Mouse (Mus musculus): ENCODE measurements around the gene Gm4707. TPM values are rescaled to one million over a fixed set of nuclear protein-coding genes. Genes with fewer than 3 reads are reported as not detected.

Gene Gm4707
- polyA plus RNA-seq, 1 experiment from 2014 or later = 1.5 TPM

- H3K27me3 ChIP-seq (ENCODE audit: control insufficient read depth, insufficient read depth, low read length) = no peaks in the 10 kb centered on the region
- no peak for DNase-seq (ENCODE audit: low spot score, missing footprints)
- H3K4me2 ChIP-seq = no peak overlapping the region
- H3K4me1 ChIP-seq (ENCODE audit: control insufficient read depth, insufficient read depth, low read length) = no peaks in the 10 kb centered on the region
- 86% methylated on average over 7 of the region's 7 CpGs for WGBS
- H3K36me3 ChIP-seq (ENCODE audit: control insufficient read depth, insufficient read depth, low read length) = no peaks in the 10 kb centered on the region
- no peaks in the 10 kb centered on the region for H3K9me3 ChIP-seq (ENCODE audit: control insufficient read depth, low read length)
- no peak for ATAC-seq (ENCODE audit: low FRiP score)
- no peak overlapping the region for H3K4me3 ChIP-seq (ENCODE audit: low read depth, low read length)
- no peak overlapping the region for H3K9ac ChIP-seq (ENCODE audit: low read length)
- no peak overlapping the region for H3K27ac ChIP-seq (ENCODE audit: low read depth, low read length)
These were observed 23.8 kb upstream of the Gm4707 start for GRCm38 (mm10) chr17:71483418-71484060.

GRCm38 (mm10) chr17:71479381-71479901, 19.7 kb upstream of the Gm4707 start:
- H3K9me3 ChIP-seq (ENCODE audit: control insufficient read depth, low read length) = no peaks in the 10 kb centered on the region
- no peaks in the 10 kb centered on the region for H3K36me3 ChIP-seq (ENCODE audit: control insufficient read depth, insufficient read depth, low read length)
- DNase-seq (ENCODE audit: low spot score, missing footprints) (no peak), ATAC-seq (ENCODE audit: low FRiP score) (no peak)
- H3K27me3 ChIP-seq (ENCODE audit: control insufficient read depth, insufficient read depth, low read length) = no peaks in the 10 kb centered on the region
- no peak overlapping the region for H3K4me3 ChIP-seq (ENCODE audit: low read depth, low read length)
- no peak overlapping the region for H3K4me2 ChIP-seq
- H3K4me1 ChIP-seq (ENCODE audit: control insufficient read depth, insufficient read depth, low read length) = peaks cover 2% of the 10 kb centered on the region; the same call in 1 of the 2 replicates
- 81% methylated on average over 5 of the region's 5 CpGs for WGBS
- no peak overlapping the region for H3K27ac ChIP-seq (ENCODE audit: low read depth, low read length)
- H3K9ac ChIP-seq (ENCODE audit: low read length) = no peak overlapping the region

- DNase-seq (ENCODE audit: low spot score, missing footprints) (no peak), ATAC-seq (ENCODE audit: low FRiP score) (no peak)
- Histone ChIP-seq H3K4me2 (no peak overlapping the region), H3K4me3 (ENCODE audit: low read depth, low read length) (no peak overlapping the region), H3K4me1 (ENCODE audit: control insufficient read depth, insufficient read depth, low read length) (peaks cover 7% of the 10 kb centered on the region), H3K27me3 (ENCODE audit: control insufficient read depth, insufficient read depth, low read length) (no peaks in the 10 kb centered on the region), H3K9ac (ENCODE audit: low read length) (no peak overlapping the region), H3K36me3 (ENCODE audit: control insufficient read depth, insufficient read depth, low read length) (no peaks in the 10 kb centered on the region), H3K27ac (ENCODE audit: low read depth, low read length) (no peak overlapping the region), H3K9me3 (ENCODE audit: control insufficient read depth, low read length) (no peaks in the 10 kb centered on the region)
- WGBS = 93% methylated on average over 8 of the region's 8 CpGs
These were observed 17.8 kb upstream of the Gm4707 start for GRCm38 (mm10) chr17:71477481-71477880.

- WGBS = 84% methylated on average over 7 of the region's 7 CpGs
These were observed 16.8 kb upstream of the Gm4707 start for GRCm38 (mm10) chr17:71476346-71477020.

GRCm38 (mm10) chr17:71475705-71476089, 16.0 kb upstream of the Gm4707 start:
- under 1% methylated on average over 31 of the region's 31 CpGs for WGBS
- peak; percentile 82; the same call in 1 of the 2 replicates for ATAC-seq (ENCODE audit: low FRiP score)

More at GRCm38 (mm10) chr17:71476346-71477020, 16.8 kb upstream of the Gm4707 start:
- H3K4me3 ChIP-seq (ENCODE audit: low read depth, low read length) = peak overlapping the region; percentile 87; the same call in 1 of the 2 replicates
- DNase-seq (ENCODE audit: low spot score, missing footprints) (peak; percentile 87), ATAC-seq (ENCODE audit: low FRiP score) (no peak)
- H3K9me3 ChIP-seq (ENCODE audit: control insufficient read depth, low read length) = no peaks in the 10 kb centered on the region
- H3K4me1 ChIP-seq (ENCODE audit: control insufficient read depth, insufficient read depth, low read length) = peaks cover 7% of the 10 kb centered on the region
- H3K36me3 ChIP-seq (ENCODE audit: control insufficient read depth, insufficient read depth, low read length) = no peaks in the 10 kb centered on the region
- H3K9ac ChIP-seq (ENCODE audit: low read length) = peak overlapping the region; percentile 97; the same call in 1 of the 2 replicates
- no peaks in the 10 kb centered on the region for H3K27me3 ChIP-seq (ENCODE audit: control insufficient read depth, insufficient read depth, low read length)
- no peak overlapping the region for H3K27ac ChIP-seq (ENCODE audit: low read depth, low read length)
- peak overlapping the region; percentile 64 for H3K4me2 ChIP-seq

GRCm38 (mm10) chr17:71474762-71475704, 15.3 kb upstream of the Gm4707 start, which contains the start of gene Smchd1:
TSS of gene Smchd1 (minus strand) at chr17:71475343.
- under 1% methylated on average over 97 of the region's 109 CpGs for WGBS
- peak; percentile 96 for ATAC-seq (ENCODE audit: low FRiP score)
- peak; percentile 99 for DNase-seq (ENCODE audit: low spot score, missing footprints)

More at GRCm38 (mm10) chr17:71475705-71476089, 16.0 kb upstream of the Gm4707 start:
- no peaks in the 10 kb centered on the region for H3K36me3 ChIP-seq (ENCODE audit: control insufficient read depth, insufficient read depth, low read length)
- peak overlapping the region; percentile 87 for H3K4me3 ChIP-seq (ENCODE audit: low read depth, low read length)
- no peaks in the 10 kb centered on the region for H3K27me3 ChIP-seq (ENCODE audit: control insufficient read depth, insufficient read depth, low read length)
- H3K9ac ChIP-seq (ENCODE audit: low read length) = peak overlapping the region; percentile 97
- peak; percentile 97 for DNase-seq (ENCODE audit: low spot score, missing footprints)
- H3K4me2 ChIP-seq = peak overlapping the region; percentile 64
- H3K9me3 ChIP-seq (ENCODE audit: control insufficient read depth, low read length) = no peaks in the 10 kb centered on the region
- peak overlapping the region; percentile 98 for H3K27ac ChIP-seq (ENCODE audit: low read depth, low read length)
- H3K4me1 ChIP-seq (ENCODE audit: control insufficient read depth, insufficient read depth, low read length) = peaks cover 7% of the 10 kb centered on the region

GRCm38 (mm10) chr17:71474128-71474527, 14.4 kb upstream of the Gm4707 start:
- H3K27me3 ChIP-seq (ENCODE audit: control insufficient read depth, insufficient read depth, low read length) = no peaks in the 10 kb centered on the region
- no peak for DNase-seq (ENCODE audit: low spot score, missing footprints)
- 17% methylated on average over 8 of the region's 8 CpGs for WGBS
- H3K9me3 ChIP-seq (ENCODE audit: control insufficient read depth, low read length) = no peaks in the 10 kb centered on the region
- peak overlapping the region; percentile 87 for H3K4me3 ChIP-seq (ENCODE audit: low read depth, low read length)
- no peak overlapping the region for H3K27ac ChIP-seq (ENCODE audit: low read depth, low read length)
- H3K4me1 ChIP-seq (ENCODE audit: control insufficient read depth, insufficient read depth, low read length) = peaks cover 7% of the 10 kb centered on the region
- H3K36me3 ChIP-seq (ENCODE audit: control insufficient read depth, insufficient read depth, low read length) = no peaks in the 10 kb centered on the region
- H3K4me2 ChIP-seq = peak overlapping the region; percentile 64
- peak overlapping the region; percentile 97 for H3K9ac ChIP-seq (ENCODE audit: low read length)
- ATAC-seq (ENCODE audit: low FRiP score) = no peak

More at GRCm38 (mm10) chr17:71474762-71475704, 15.3 kb upstream of the Gm4707 start, which contains the start of gene Smchd1:
- H3K9ac ChIP-seq (ENCODE audit: low read length) = peak within 1 kb of the TSS; percentile 97
- no peaks in the 10 kb centered on the region for H3K36me3 ChIP-seq (ENCODE audit: control insufficient read depth, insufficient read depth, low read length)
- H3K4me3 ChIP-seq (ENCODE audit: low read depth, low read length) = peak within 1 kb of the TSS; percentile 87
- H3K4me2 ChIP-seq = peak within 1 kb of the TSS; percentile 64
- H3K9me3 ChIP-seq (ENCODE audit: control insufficient read depth, low read length) = no peaks in the 10 kb centered on the region
- H3K4me1 ChIP-seq (ENCODE audit: control insufficient read depth, insufficient read depth, low read length) = peaks cover 7% of the 10 kb centered on the region
- H3K27ac ChIP-seq (ENCODE audit: low read depth, low read length) = peak within 1 kb of the TSS; percentile 98
- no peaks in the 10 kb centered on the region for H3K27me3 ChIP-seq (ENCODE audit: control insufficient read depth, insufficient read depth, low read length)

- ATAC-seq (ENCODE audit: low FRiP score) = no peak
- Histone ChIP-seq H3K27me3 (ENCODE audit: control insufficient read depth, insufficient read depth, low read length) (no peaks in the 10 kb centered on the region), H3K4me1 (ENCODE audit: control insufficient read depth, insufficient read depth, low read length) (peaks cover 6% of the 10 kb centered on the region), H3K9me3 (ENCODE audit: control insufficient read depth, low read length) (no peaks in the 10 kb centered on the region), H3K27ac (ENCODE audit: low read depth, low read length) (no peak overlapping the region), H3K36me3 (ENCODE audit: control insufficient read depth, insufficient read depth, low read length) (no peaks in the 10 kb centered on the region), H3K4me3 (ENCODE audit: low read depth, low read length) (no peak overlapping the region), H3K4me2 (no peak overlapping the region), H3K9ac (ENCODE audit: low read length) (no peak overlapping the region)
- WGBS = 86% methylated on average over 2 of the region's 2 CpGs
- DNase-seq (ENCODE audit: low spot score, missing footprints) = no peak
These were observed 11.5 kb upstream of the Gm4707 start for GRCm38 (mm10) chr17:71471261-71471660.

Data from midbrain, embryonic 11.5 days (tissue).